Mouse (Mus musculus) ovary, postnatal 10 days (tissue): ENCODE data around the gene Nr1h3.

Experiments
- DNase-seq: peaks from one replicate; pipeline ENCODE4 v3.0.0; 2022; ENCODE audit warnings: low spot score

Gene Nr1h3

GRCm38 (mm10) chr2:91139311-91139710 lies 63.3 kb downstream of the Nr1h3 start:
- no peak for DNase-seq

GRCm38 (mm10) chr2:91137481-91137880 lies 65.2 kb downstream of the Nr1h3 start:
- no peak for DNase-seq

- DNase-seq: no peak
Measured at GRCm38 (mm10) chr2:91136513-91137412, 65.9 kb downstream of the Nr1h3 start.
